Mouse (Mus musculus): ENCODE data around the gene Tmem44. TPM values are rescaled to one million over a fixed set of nuclear protein-coding genes. Genes with fewer than 3 reads are reported as not detected.

Gene Tmem44
- total RNA-seq, 2 experiments from 2014 or later, result 101 to 112 TPM

DNA sequence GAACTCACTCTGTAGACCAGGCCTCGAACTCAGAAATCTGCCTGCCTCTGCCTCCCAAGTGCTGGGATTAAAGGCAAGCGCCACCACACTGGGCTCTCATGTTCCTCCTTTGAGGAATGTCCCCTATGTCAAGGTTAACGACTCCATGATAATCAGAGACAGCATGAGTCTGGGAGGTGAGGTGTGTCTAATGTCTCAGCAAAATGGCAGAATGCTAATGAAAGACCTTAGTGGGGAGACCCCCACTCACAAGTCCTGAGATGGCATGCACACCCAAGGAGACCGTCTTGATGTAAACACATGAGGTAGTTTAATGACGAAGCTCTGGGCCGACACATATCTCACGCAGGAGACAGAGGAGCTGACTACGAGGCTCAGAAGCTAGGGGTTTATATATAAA lies 3.5 kb upstream of the Tmem44 start:
- no peak for DNase-seq
- intact Hi-C loops (cut with DNase I), result no loop called here

DNA sequence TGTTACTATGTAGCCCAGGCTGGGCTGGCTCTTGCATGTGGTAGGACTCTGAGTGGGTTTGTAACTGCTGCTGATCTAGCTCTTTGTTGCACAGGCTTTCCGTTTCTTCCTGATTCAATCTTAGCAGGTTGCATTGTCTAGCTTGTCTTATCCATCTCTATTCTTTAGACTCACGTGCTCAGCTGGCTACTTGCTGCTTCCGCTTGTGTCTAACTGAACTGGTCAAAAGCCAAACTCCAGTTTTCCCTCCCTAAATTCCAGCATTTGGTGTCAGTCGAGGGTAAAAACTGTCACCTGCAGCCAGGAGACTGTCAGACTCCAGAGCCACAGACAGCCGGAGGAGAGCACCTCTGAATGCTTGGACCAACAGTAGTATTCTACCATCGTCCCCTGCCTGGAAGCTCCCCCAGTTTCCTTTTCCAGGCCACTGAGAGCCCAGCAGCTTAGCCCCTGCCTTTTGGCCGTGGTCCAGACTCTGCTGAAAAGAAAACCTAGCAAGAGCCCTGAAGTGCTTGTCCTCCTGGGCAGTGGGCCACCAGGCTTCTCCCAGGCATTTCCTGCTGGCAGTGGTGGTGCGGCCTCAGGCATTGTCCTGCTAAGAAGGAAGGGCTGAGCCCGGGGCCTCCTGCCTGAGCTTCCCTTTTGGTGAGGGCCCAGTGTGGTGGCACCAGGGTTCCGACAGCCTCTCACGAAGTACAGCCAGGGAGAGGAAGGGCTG lies 2.1 kb upstream of the Tmem44 start:
- peak; percentile 92 for DNase-seq
- intact Hi-C loops (cut with DNase I), result no loop called here

- intact Hi-C loops (cut with DNase I), result no loop called here
- peak; percentile 79 for DNase-seq
Observed at GRCm38 (mm10) chr16:30549966-30550747, 485 bp downstream of the Tmem44 start.

DNA sequence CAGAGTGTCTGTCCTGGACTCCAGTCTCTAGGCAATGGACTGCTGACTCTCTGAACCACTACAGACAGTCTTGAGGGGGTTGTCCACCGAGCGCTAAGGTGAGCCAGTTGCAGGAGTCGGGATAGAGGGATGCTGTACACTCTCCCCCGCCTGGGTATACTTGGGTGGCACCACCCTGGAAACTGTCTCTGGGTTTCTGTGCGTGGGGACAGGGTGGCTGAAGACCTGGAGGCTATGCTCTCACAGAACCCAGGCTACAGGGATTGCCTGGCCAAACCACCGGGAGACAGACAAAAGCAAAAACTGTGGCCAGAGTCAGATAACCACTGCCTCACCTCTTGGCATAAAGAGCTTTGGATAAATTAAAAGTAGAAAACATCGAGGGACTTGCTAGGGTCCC lies 1.1 kb downstream of the Tmem44 start:
- intact Hi-C loops (cut with DNase I), result no loop called here
- DNase-seq, result no peak

DNA sequence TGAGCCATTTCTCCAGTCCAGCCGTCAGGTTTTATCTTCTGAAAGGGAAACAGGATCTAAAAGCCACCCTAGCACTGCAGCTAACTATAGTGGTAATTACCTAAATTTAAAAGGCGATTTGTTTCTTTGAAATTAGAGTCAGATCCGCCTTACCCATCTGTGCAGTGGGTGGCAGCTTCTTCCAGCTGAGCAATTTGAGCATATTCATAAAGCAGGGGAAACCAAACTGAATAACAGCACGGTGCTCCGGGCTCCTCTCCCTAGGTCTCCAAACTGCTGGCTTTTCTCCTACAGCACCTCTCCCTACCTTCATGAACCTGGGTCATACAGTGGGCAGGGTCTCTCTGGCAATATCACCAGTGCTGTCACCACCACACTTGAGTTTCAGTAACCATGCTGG lies 2.4 kb downstream of the Tmem44 start:
- intact Hi-C loops (cut with DNase I), result no loop called here
- no peak for DNase-seq

GRCm38 (mm10) chr16:30544693-30545092 lies 5.9 kb downstream of the Tmem44 start:
- intact Hi-C loops (cut with DNase I), result no loop called here
- DNase-seq, result no peak

DNA sequence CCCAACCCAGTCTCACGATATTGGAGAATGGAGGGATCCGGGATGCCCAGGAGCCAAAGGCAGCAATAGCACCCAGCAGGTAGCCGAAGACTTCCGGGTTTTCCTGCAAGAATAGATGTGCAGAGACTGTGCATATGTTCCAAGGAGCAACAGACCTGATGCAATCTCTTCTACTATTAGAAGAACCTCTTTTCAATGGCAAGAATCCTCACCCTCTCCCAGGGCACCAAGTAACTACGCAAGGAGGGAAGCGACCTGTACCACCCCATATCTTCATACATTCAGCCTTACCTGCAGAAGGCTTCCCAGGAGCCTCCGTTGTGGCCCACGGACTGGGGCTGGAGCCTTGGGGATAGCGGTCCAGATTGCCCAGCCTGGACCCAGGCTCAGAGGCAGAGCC lies 7.3 kb downstream of the Tmem44 start:
- DNase-seq, result no peak
- intact Hi-C loops (cut with DNase I), result no loop called here

DNA sequence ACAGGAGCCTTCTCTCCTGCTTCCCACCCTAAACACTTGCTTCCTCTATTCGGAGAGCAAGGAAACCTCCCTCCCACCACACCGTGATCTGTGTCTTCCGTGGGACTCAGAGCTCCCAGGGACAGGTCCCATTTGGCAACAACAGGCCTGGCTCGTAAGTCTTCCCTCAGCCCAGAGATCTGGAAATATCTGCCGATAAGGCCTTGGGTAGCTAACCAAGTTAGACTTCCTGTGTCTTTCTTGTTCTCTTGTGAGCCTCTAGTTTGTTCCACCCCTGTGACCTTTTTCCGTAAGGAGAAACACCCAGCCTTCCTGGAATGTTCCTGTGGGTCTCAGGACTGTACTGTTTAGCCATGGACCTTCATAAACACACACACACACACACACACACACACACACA lies 7.8 kb downstream of the Tmem44 start:
- no peak for DNase-seq

GRCm38 (mm10) chr16:30540107-30541001 lies 10.3 kb downstream of the Tmem44 start:
- intact Hi-C loops (cut with DNase I), result no loop called here
- DNase-seq, result no peak

More for the DNA sequence above, 7.8 kb downstream of the Tmem44 start:
- intact Hi-C loops (cut with DNase I), result no loop called here

DNA sequence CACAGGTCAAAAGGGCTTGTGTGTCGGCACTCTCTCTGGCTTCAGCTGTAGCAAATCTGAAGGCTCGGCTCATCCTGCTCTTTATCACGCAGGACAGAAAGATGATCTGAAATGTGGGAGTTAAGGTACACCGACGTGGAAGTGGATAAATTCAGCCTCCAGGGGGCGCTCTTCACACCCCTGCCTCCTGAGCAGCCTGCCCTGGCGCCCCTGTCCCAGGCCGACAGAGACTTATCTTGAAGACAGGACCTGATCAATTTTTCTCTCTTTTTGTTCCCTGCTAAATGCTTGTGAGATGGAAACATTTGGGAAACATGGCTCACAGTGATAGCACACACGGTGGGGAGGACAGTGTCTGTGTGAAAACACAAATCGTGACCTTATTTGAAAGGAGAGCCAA lies 11.2 kb downstream of the Tmem44 start:
- intact Hi-C loops (cut with DNase I), result no loop called here
- DNase-seq, result peak; percentile 62

- DNase-seq, result no peak
- intact Hi-C loops (cut with DNase I), result no loop called here
Observed at GRCm38 (mm10) chr16:30535075-30535474, 15.6 kb downstream of the Tmem44 start.

DNA sequence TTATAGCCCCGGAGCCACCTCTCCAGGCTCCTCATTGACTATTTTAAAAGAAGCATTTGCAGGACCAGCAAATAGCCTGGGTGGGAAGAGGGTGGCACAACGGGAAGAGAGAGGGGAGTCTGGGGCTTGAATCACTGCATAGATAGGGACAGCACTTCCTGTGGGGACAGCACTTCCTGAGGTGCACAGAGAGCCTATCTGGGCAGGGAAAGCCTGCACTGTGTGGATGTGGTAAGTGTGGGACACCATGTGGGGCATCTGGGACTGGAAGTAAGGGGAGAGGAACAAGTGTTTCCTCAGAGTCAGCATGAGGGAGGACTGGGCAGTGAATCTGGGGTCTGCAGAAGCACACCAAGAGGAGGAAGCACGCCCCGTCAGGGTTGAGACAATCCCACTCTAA lies 17.1 kb downstream of the Tmem44 start:
- intact Hi-C loops (cut with DNase I), result no loop called here
- no peak for DNase-seq

DNA sequence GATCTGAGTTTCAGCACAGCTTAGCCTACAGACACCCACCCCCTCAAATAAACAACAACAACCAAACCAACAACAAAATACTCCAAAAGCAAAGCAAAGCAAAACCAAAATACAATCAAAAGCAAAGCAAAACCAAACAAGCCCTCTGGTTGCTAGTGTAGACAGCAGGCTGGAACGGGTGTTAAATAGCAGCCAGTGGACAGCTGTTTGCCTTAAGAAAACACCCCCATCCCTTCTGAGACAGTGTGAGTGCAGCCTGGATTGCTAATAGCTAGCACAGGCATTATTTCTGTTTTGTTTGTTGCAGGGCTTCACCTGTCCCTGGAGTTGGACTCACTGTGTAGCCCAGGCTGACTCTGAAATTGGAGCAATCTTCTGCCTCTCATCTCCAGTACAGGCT lies 17.7 kb downstream of the Tmem44 start:
- no peak for DNase-seq
- intact Hi-C loops (cut with DNase I), result no loop called here

DNA sequence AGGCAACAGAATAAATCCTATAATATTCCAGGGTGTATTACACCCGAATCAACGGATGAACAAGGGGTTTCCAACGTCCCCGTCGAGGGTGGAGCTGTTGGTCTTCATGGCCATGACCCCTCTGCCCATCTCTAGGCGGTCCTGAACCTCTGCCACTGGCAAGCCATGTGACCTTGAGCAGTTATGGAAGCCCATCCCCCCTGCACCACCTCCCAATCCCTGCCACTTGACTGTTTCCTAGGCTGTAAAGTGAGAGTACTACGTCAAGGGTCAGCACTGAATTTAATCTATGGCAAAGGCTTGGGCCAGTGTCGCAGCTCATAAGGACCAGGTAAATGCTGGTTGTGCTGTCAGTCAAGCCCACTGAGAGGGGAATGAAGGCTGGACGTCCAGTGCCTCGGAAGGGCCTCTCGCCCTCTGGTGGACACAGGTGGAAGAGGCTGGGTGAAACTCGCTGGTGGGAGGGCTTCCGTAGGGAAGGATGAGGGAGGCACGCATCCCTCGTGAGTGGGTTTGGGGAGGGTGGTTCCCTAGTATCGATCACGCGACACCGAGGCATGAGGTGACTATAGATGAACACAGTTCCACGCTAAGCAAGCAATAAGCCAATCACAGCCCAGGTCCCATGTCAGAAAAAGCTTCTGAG lies 18.8 kb downstream of the Tmem44 start:
- intact Hi-C loops (cut with DNase I), result no loop called here
- DNase-seq, result peak; percentile 62

- intact Hi-C loops (cut with DNase I), result no loop called here
Observed at GRCm38 (mm10) chr16:30530815-30531214, 19.8 kb downstream of the Tmem44 start.

DNA sequence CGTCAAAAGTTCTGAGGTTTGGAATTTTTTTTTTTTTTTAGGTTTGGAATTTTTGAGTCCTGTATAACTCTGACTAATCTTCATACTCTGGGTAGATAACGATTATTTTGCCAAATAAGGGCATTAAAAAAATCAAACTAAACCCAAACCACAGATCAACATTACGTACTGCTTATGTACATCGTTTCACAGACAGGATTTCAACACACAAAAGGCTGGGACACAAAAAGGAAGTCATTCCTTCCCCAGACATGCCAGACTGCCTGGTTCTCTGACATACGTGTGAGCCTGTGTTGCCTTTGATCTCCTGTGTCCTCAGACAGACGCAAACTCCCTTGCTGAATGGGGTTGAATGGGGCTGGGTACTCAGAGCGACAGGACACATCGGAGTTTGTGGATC lies 22.3 kb downstream of the Tmem44 start:
- intact Hi-C loops (cut with DNase I), result no loop called here
- DNase-seq, result no peak

More at GRCm38 (mm10) chr16:30530815-30531214, 19.8 kb downstream of the Tmem44 start:
- DNase-seq, result no peak

DNA sequence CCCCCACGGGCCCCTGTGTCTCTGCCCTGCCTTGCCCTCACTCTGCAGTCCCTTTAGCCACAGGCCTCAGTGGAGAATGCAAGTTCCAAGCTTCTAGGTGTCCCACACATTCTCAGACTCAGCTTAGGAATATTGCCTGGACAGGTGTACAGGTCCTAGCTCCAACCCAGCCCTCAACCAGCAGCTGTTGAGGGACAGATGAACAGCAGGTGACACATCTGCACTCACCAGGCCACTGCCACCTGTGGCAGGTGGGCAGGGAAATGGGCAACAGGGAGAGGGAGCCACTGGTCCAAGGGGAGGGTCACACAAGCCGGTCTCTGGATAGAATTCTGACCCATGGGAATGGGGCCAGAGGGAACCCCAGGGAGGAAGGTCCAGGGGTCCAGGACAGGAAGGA lies 22.8 kb downstream of the Tmem44 start:
- intact Hi-C loops (cut with DNase I), result no loop called here
- DNase-seq, result no peak

DNA sequence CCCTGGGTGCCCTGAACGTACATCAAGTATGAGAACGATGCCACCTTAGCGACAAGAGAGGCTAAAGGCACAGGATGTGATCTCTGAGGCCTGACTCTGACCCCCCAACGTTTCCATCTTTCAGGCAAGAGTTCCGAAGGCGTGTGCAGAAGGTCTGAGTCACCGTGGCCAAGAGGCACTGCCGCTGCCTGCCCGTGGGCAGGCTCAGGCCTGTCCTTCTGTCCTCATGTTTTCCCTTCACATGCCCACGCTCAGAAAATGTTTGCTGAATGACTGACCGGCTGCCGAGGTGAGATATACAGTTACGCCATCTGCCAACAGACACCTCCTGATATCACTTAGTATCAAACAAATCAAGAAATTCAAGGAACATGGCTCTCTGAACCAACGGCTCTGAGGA lies 24.9 kb downstream of the Tmem44 start:
- DNase-seq, result no peak
- intact Hi-C loops (cut with DNase I), result no loop called here

- intact Hi-C loops (cut with DNase I), result no loop called here
- no peak for DNase-seq
Observed at GRCm38 (mm10) chr16:30524481-30524880, 26.2 kb downstream of the Tmem44 start.

- DNase-seq, result peak; percentile 20
- intact Hi-C loops (cut with DNase I), result no loop called here
Observed at GRCm38 (mm10) chr16:30522253-30522940, 28.2 kb downstream of the Tmem44 start.

Data from left cerebral cortex, postnatal 4 days (tissue).